Mouse (Mus musculus) left cerebral cortex, adult 8-10 months (tissue): ENCODE results near the gene Prdm11. TPM values are rescaled to one million over a fixed set of nuclear protein-coding genes. Genes with fewer than 3 reads are reported as not detected.

Experiments
- DNase-seq, 2 experiments: peaks; one replicate each; pipeline ENCODE4 v3.0.0; 2022; ENCODE audit warnings: low spot score in 2 of 2
- total RNA-seq, 4 experiments: library from RNA; stranded (reverse); gene quantifications; 2 replicates each; pipeline ENCODE4 v1.2.4; 2022

Gene Prdm11
- total RNA-seq, 4 experiments from 2014 or later, result 21.0 to 22.5 (median 21.5) TPM

- DNase-seq, result no peak
Observed at GRCm38 (mm10) chr2:93012976-93013375, 33.0 kb downstream of the Prdm11 start.

DNA sequence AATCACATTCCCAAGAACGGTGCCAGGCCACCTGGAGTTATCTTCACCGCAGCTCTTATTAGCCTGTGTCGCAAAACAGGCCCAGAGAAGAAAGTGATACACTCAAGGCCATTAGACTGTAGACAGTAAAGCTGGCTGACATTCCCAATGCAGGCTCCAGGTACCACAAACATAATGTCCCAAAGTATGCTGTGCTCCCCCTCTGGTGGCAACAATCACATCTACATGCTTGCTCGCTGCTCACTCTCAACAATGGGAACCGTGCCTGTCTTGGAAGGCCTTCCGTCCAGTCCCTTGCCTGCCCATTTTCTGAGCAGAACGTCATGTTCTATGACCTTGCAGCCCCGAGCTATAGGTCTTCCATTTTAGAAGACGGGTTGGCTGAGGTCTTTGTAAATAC, 34.0 kb downstream of the Prdm11 start:
- no peak for DNase-seq

GRCm38 (mm10) chr2:93011465-93011864, 34.5 kb downstream of the Prdm11 start:
- DNase-seq, result no peak

DNA sequence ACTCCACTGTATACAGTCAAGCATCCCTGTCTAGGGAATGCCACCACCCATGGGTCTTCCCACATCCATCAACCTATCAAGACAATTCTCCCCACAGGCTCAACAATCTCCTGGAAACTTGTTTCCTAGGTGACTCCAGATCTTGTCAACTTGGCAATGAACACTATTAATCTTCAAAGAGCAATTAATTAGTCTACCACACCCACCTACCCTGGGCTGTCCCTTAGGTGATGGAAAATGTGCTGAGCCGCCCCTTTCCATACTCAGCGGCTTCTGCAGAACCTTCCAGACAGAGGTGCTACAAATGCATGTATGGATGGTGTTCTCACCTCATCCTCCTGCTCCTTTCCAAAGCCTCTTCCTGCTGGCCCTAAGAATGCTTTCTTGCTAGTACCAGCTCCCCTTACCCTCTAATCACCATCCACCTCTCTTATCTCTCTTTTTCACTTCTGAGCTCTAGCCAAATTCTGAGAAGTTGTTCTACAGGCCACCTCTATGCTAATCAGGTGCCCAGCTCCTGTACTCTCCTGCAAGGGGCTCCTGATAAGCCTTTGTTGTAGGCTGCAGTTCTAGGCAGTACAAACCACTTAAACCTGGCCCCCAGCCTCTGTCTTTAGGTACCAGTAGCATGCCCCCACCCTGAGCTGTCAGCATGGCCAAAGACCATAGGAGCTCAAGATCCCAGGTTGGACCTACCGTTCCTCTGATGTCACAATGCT, 37.8 kb downstream of the Prdm11 start:
- no peak for DNase-seq

DNA sequence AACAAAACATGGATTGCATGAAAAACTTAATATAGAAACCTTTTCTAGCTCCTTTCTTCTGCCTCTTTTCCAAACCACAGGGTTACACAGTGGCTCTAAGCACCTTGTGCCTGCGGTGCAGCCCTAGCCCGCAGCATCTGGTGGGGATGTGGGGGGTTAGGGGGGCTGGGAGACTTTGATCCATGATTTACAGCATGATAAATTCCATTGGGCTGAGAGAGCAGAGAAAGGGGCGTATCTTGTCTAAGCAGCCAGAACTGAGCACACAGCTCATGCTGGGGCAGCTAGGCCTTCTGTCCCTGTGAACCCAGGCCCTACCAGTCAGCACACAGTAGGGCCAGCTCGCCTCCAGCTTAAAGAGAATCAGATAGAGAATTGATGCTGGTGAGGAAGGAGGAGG, 40.9 kb downstream of the Prdm11 start:
- DNase-seq, result no peak

GRCm38 (mm10) chr2:92991976-92992375, 54.0 kb downstream of the Prdm11 start:
- no peak for DNase-seq

GRCm38 (mm10) chr2:92989593-92989992, 56.4 kb downstream of the Prdm11 start:
- no peak for DNase-seq

- DNase-seq, result no peak
Observed at GRCm38 (mm10) chr2:92987901-92988631, 57.9 kb downstream of the Prdm11 start.

DNA sequence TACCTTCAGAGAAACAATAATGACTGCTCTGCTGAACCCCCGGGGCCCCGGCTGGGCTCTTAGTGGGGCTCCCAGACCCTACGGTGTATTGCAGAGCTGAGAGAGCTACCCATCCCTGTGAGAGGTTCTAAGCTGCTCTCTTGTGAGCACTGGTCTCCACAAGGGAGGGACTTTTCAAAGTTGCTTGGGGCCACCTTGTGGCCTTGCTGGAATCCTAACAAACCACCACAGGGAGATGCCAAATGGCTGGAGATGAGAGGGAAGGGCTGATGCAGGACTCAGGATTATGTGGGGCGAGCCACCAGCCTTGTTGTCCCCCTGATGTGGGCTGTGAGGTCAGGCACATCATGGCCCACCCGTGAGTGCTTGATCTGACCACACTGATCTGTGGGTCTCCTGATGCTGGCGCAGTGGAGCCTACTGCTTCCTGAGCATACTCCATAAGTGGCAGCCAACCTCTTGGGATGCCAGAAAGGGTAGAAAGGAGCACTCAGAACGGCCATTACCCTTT, 58.8 kb downstream of the Prdm11 start:
- DNase-seq, result no peak

DNA sequence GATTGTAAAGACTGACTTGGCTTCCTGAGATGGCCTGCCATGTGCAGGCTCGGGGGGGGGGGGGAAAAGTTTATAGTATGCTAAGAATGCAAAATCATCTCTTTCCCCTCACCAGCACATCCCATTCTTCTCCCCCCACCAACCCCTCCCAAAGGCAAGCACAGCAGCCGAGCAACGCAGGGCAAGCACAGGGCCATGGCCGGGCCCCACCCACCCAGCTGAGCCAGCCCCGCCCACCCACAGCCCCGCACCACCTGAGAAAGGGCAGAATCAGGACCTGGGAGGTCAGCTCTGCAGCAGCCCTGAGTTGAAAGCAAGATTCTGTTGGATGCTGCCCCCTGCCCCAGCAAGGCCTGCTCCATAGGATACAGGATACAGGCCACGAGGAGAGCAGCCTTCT, 60.4 kb downstream of the Prdm11 start:
- no peak for DNase-seq

GRCm38 (mm10) chr2:92985171-92985570, 60.8 kb downstream of the Prdm11 start:
- no peak for DNase-seq

DNA sequence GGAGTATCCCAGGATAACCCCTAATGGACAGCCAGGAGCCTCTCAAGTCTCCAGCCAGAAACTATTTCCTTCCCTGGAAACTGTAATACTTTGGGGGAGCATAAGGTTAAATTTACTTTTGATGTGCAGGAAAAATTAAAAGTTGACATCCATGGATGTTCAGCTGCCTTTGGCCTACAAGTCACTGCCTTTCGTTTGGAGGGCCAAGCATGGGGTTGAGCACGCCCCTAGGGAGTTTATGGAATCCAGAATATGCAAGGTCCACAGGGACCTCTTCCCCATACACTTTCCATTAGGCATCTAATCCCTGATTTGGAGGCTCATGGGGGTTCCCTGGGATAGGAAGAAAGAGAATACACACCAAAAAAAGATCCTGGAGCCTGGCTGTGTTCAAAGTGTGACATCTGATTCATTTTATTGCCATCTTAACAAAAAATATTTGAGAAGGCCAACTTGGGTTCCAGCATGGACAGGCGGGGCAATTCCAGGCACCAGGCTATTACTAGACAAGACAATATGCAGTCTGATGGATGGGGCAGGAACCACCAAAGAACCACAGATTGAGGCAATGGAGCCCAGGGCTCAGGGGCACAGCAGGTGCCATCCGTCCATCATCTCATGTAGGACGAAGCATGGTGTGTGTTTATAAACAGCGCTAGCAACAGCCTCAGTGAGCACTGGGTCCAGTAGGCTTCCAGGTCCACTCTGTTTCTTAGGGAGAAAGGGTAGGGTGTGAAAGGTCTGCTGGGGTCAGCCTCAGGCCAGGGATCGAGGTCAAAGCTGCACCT, 61.5 kb downstream of the Prdm11 start:
- DNase-seq, result no peak

- no peak for DNase-seq
Observed at GRCm38 (mm10) chr2:92983273-92983620, 62.7 kb downstream of the Prdm11 start.

DNA sequence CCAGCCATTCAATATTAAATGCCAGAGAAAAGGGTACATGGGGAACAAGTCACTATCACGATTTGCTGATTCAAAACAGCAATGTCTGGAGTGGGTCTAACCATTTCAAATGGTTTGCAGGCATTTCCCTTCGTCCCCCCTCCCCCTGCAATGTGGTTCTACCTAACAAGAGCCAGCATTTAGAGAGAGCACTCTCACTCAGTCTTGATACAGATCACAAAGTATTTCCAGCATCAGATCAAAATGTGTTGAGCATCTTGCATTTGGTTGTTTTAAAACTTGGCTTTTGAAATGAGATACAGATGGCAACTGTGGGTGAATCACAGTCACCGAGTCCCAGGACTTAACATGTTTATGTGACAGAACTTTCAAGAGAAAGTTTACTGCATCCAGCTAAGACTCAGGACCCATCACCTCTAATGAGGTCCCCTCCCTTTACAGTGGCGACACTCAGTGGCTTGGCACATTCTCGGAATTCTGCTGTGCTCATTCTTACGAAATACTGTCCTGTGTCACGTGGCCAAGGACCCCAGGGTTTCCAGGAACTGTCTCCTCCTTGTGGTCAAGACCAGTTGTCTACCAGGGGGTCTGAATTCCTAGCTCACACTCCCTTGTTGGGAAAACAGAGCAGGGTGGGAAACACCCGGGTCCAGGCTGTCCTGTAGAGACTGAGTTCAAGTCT, 63.2 kb downstream of the Prdm11 start:
- DNase-seq, result no peak

- DNase-seq, result no peak
Observed at GRCm38 (mm10) chr2:92980165-92980564, 65.8 kb downstream of the Prdm11 start.

- no peak for DNase-seq
Observed at GRCm38 (mm10) chr2:92975031-92975790, 70.8 kb downstream of the Prdm11 start.

- DNase-seq, result no peak
Observed at GRCm38 (mm10) chr2:92973646-92974045, 72.3 kb downstream of the Prdm11 start.

- DNase-seq, result no peak
Observed at GRCm38 (mm10) chr2:92972071-92972470, 73.9 kb downstream of the Prdm11 start.

DNA sequence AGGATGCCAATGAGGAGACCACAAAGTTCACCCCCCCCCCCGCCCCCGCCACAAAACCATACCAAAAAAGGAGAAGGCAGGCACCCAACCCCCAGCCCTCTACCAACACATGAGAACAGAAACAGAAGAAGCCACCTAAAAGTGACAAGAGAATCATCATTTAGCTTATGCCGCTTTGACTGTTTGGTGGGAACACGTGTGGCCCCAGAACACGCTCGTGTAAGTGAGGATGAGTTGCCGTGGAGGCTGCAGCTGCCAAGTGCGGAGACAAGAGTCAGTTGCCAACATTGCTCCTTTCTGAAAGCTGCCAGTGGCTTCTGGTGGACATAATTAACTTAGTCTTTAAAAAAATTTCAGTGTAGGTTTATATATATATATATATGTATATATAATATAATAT, 74.4 kb downstream of the Prdm11 start:
- DNase-seq, result no peak

DNA sequence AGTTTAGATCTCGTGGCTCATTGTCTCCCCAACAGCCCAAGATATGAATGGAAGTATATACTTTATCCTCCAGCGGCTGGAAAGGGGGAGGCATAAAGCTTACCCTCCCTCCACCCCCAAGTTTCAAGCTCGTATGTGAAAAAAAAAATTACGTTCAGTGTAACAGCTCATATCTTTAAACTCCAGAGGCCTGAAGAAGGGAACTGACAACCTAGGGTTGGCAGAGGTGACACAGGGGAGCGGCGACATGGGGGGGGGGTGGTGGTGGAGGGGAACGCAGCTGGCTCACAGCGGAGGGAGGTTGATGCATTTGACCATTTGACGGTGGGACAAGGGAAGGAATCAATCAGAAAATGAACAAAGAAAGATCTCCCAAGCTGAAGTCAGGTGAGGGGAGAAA, 74.9 kb downstream of the Prdm11 start:
- no peak for DNase-seq

DNA sequence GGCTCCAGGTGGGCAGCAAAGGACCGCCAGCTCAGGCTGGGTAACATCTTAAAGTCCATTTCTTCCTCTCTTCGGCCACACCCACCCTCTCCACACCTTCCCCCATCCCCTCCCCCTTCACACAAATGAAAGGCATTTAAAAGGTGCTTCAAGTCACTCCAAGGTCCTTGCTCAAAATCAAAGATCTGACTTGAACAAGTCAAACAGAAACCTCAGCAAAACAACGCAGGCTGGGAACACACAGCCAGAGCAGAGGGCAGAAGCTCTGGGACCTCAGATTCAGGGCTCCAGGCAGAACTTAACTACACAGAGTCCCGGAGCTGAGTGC, 78.2 kb downstream of the Prdm11 start:
- DNase-seq, result no peak
